Mouse (Mus musculus): ENCODE measurements around the gene Nr1d1. TPM values are rescaled to one million over a fixed set of nuclear protein-coding genes. Genes with fewer than 3 reads are reported as not detected.
A peak's percentile ranks its signal among the peaks of the same experiment; 100 is the strongest.

Nr1d1 gene
- total and polyA plus RNA-seq, 3 experiments = 0.17 to 1.4 (median 0.25) TPM

DNA sequence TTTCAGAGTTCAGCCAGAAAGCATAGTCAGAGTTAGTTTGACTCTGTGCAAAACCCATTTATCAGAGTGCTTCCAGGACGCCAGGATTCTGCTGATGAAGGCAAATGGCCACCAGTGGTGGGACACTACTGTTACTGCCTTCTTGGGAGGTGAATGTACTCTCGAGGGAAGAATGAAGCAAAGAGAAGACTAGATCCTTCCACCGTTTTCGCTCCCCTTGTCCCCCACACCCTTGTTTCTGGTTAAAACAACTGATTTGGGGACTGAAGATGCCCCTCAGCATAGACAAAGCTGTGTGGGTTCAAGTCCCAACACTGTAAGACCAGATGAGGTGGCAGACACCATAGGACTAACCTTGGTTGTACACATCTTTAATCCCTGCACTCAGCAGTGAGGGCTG is 9.0 kb upstream of the Nr1d1 start:
- Histone ChIP-seq H3K4me2 (ENCODE audit: insufficient read depth, low read depth, poor library complexity, severe bottlenecking) (no peak overlapping the region), H3K27ac (ENCODE audit: insufficient read depth, low read depth) (no peak overlapping the region), H3K4me3 (replicated peaks in 1 of 3; ENCODE audit: low read depth in 2 of 3, low read length in 2 of 3, poor library complexity in 1 of 3) (no peak overlapping the region), H3K79me2 (replicated peaks; ENCODE audit: control insufficient read depth, extremely low read depth, insufficient read depth, poor library complexity, severe bottlenecking) (no peaks in the 10 kb centered on the region), H3K4me1 (ENCODE audit: control insufficient read depth in 1 of 2, insufficient read depth in 2 of 2) (peaks cover 17 to 48% of the 10 kb centered on the region in 2 experiments), H3K36me3 (replicated peaks in 1 of 2; ENCODE audit: control insufficient read depth in 1 of 2, insufficient read depth in 1 of 2, low read length in 1 of 2) (no peaks in the 10 kb centered on the region), H3K9me3 (replicated peaks; ENCODE audit: low read length) (no peaks in the 10 kb centered on the region), H3K27me3 (replicated peaks) (peaks cover 25% of the 10 kb centered on the region), H3K9ac (ENCODE audit: insufficient read depth, low read depth) (no peak overlapping the region)
- dilution Hi-C loops (cut with MboI; ENCODE audit: extremely low pct_ligation_motif_present, extremely low pct_unique_long_range_greater_than_20kb, low sequenced_read_pairs) (no loop called here), in situ Hi-C loops (cut with MboI; ENCODE audit: low pct_ligation_motif_present, low pct_unique_long_range_greater_than_20kb, low sequenced_read_pairs) (loop anchor here (5.0 to 10.0 kb wide), 2 partner anchors 37 to 59 kb away; partner anchors contain the start of gene Med24)
- no peak for DNase-seq (ENCODE audit: extremely low read depth)
- no peak for TF ChIP-seq RCOR1 (conservative IDR thresholded peaks at IDR 0.05; ENCODE audit: low read depth, low read length)
- no peak for TF ChIP-seq MEF2A (IDR thresholded peaks at IDR 0.05; ENCODE audit: borderline replicate concordance, low read depth, low read length)
- TF ChIP-seq CHD2 (IDR thresholded peaks at IDR 0.05; ENCODE audit: low read length) = no peak
- no peak for TF ChIP-seq JUND (conservative IDR thresholded peaks at IDR 0.05; ENCODE audit: low read depth, low read length)
- TF ChIP-seq JUN (IDR thresholded peaks at IDR 0.05; ENCODE audit: insufficient read depth, low read depth, low read length) = no peak
- no peak for TF ChIP-seq ELF1 (IDR thresholded peaks at IDR 0.05; ENCODE audit: low read depth, low read length)
- no peak for TF ChIP-seq RAD21 (IDR thresholded peaks at IDR 0.05; ENCODE audit: low read depth, low read length)
- no peak for TF ChIP-seq CHD1 (IDR thresholded peaks at IDR 0.05; ENCODE audit: low read depth, low read length)
- TF ChIP-seq IRF4 (IDR thresholded peaks at IDR 0.05; ENCODE audit: low read depth, low read length) = no peak
- no peak for TF ChIP-seq MAFK (IDR thresholded peaks at IDR 0.05; ENCODE audit: insufficient replicate concordance, low read length)
- TF ChIP-seq ETS1 (conservative IDR thresholded peaks at IDR 0.05; ENCODE audit: low read depth, low read length) = no peak
- TF ChIP-seq SMC3 (IDR thresholded peaks at IDR 0.05; ENCODE audit: low read depth, low read length) = no peak
- no peak for TF ChIP-seq TCF12 (IDR thresholded peaks at IDR 0.05; ENCODE audit: low read depth, low read length)
- no peak for TF ChIP-seq MYC (IDR thresholded peaks at IDR 0.05; ENCODE audit: low read depth, low read length)
- TF ChIP-seq E2F4 (IDR thresholded peaks at IDR 0.05; ENCODE audit: insufficient replicate concordance, low read depth, low read length) = no peak
- TF ChIP-seq ZC3H11A (IDR thresholded peaks at IDR 0.05; ENCODE audit: low read depth, low read length) = no peak

DNA sequence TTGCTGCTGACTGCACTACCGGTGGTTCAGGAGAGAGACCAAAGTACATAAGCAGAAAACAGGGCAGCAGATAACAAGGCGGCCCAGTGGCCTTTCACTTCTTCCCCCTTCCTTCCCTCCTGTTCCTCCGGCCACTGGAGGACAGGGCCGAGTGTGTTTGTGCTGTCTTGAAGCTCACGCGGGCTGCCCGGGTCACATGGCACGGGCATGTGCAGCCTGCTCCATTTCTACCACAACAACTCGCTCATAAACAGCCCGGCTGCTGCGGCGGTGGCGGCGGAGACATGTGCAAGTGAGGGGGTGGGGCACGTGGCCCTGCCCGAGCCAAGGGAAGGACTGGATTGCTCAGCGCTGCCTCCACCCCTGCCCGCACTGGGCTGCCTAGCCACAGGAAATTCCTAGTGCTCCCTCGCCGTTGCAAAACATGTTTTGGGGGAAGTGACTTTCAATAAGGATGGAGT is 8.1 kb upstream of the Nr1d1 start:
- dilution Hi-C loops (cut with MboI; ENCODE audit: extremely low pct_ligation_motif_present, extremely low pct_unique_long_range_greater_than_20kb, low sequenced_read_pairs) = no loop called here
- 0 out of 2 replicates have a peak, but pooled peaks have one; percentile 21 for TF ChIP-seq MEF2A (IDR thresholded peaks at IDR 0.05; ENCODE audit: borderline replicate concordance, low read depth, low read length)
- TF ChIP-seq POLR2A (IDR thresholded peaks at IDR 0.05; ENCODE audit: low read depth, low read length) = peak; percentile 43; the same call in 1 of the 2 replicates
- peak; percentile 87 for TF ChIP-seq MYC (IDR thresholded peaks at IDR 0.05; ENCODE audit: low read depth, low read length)
- TF ChIP-seq JUN (IDR thresholded peaks at IDR 0.05; ENCODE audit: insufficient read depth, low read depth, low read length) = no peak
- TF ChIP-seq BHLHE40 (IDR thresholded peaks at IDR 0.05; ENCODE audit: low read depth, low read length) = peak; percentile 94
- TF ChIP-seq UBTF (IDR thresholded peaks at IDR 0.05; ENCODE audit: low read depth, low read length) = peak; percentile 54; the same call in 1 of the 2 replicates
- 0 out of 2 replicates have a peak, but pooled peaks have one; percentile 27 for TF ChIP-seq EP300 (IDR thresholded peaks at IDR 0.05; ENCODE audit: low read length)
- TF ChIP-seq GABPA (IDR thresholded peaks at IDR 0.05; ENCODE audit: insufficient replicate concordance, low read depth, low read length) = no peak
- 0 out of 2 replicates have a peak, but pooled peaks have one; percentile 26 for TF ChIP-seq KAT2A (IDR thresholded peaks at IDR 0.05; ENCODE audit: insufficient replicate concordance, low read length)
- TF ChIP-seq CTCF (conservative IDR thresholded peaks at IDR 0.05 in 1 of 2, IDR thresholded peaks at IDR 0.05 in 1 of 2; ENCODE audit: low read depth in 2 of 2, low read length in 2 of 2) = no peak
- peak; percentile 33; the same call in 1 of the 2 replicates for TF ChIP-seq TCF12 (IDR thresholded peaks at IDR 0.05; ENCODE audit: low read depth, low read length)
- TF ChIP-seq ZNF384 (IDR thresholded peaks at IDR 0.05; ENCODE audit: low read depth, low read length) = no peak
- peak; percentile 62 for TF ChIP-seq RCOR1 (conservative IDR thresholded peaks at IDR 0.05; ENCODE audit: low read depth, low read length)
- 0 out of 2 replicates have a peak, but pooled peaks have one; percentile 30 for TF ChIP-seq MAFK (IDR thresholded peaks at IDR 0.05; ENCODE audit: insufficient replicate concordance, low read length)
- peak; percentile 65 for TF ChIP-seq CHD2 (IDR thresholded peaks at IDR 0.05; ENCODE audit: low read length)
- no peak for TF ChIP-seq SMC3 (IDR thresholded peaks at IDR 0.05; ENCODE audit: low read depth, low read length)
- no peak for TF ChIP-seq E2F4 (IDR thresholded peaks at IDR 0.05; ENCODE audit: insufficient replicate concordance, low read depth, low read length)
- TF ChIP-seq IRF4 (IDR thresholded peaks at IDR 0.05; ENCODE audit: low read depth, low read length) = peak; percentile 55
- TF ChIP-seq TBP (conservative IDR thresholded peaks at IDR 0.05; ENCODE audit: low read depth, low read length) = no peak
- TF ChIP-seq SIN3A (IDR thresholded peaks at IDR 0.05; ENCODE audit: low read length) = peak; percentile 70; the same call in 1 of the 2 replicates
- 0 out of 2 replicates have a peak, but pooled peaks have one; percentile 22 for TF ChIP-seq ETS1 (conservative IDR thresholded peaks at IDR 0.05; ENCODE audit: low read depth, low read length)
- TF ChIP-seq ZMIZ1 (IDR thresholded peaks at IDR 0.05; ENCODE audit: low read depth, low read length) = peak; percentile 46; the same call in 1 of the 2 replicates
- TF ChIP-seq MXI1 (IDR thresholded peaks at IDR 0.05; ENCODE audit: low read depth, low read length) = peak; percentile 96
- TF ChIP-seq MAX (IDR thresholded peaks at IDR 0.05; ENCODE audit: low read length) = peak; percentile 95

More for the DNA sequence above, 8.1 kb upstream of the Nr1d1 start:
- Histone ChIP-seq H3K27ac (ENCODE audit: insufficient read depth, low read depth) (no peak overlapping the region), H3K9me3 (replicated peaks; ENCODE audit: low read length) (no peaks in the 10 kb centered on the region), H3K9ac (ENCODE audit: insufficient read depth, low read depth) (peak overlapping the region; percentile 7; the same call in 1 of the 2 replicates), H3K4me3 (replicated peaks in 1 of 3; ENCODE audit: low read depth in 2 of 3, low read length in 2 of 3, poor library complexity in 1 of 3) (peak overlapping the region in 1 of 3 experiments; percentile 41), H3K4me2 (ENCODE audit: insufficient read depth, low read depth, poor library complexity, severe bottlenecking) (peak overlapping the region; percentile 81), H3K36me3 (replicated peaks in 1 of 2; ENCODE audit: control insufficient read depth in 1 of 2, insufficient read depth in 1 of 2, low read length in 1 of 2) (no peaks in the 10 kb centered on the region), H3K79me2 (replicated peaks; ENCODE audit: control insufficient read depth, extremely low read depth, insufficient read depth, poor library complexity, severe bottlenecking) (no peaks in the 10 kb centered on the region), H3K4me1 (ENCODE audit: control insufficient read depth in 1 of 2, insufficient read depth in 2 of 2) (peaks cover 20 to 47% of the 10 kb centered on the region in 2 experiments), H3K27me3 (replicated peaks) (peaks cover 25% of the 10 kb centered on the region)
- in situ Hi-C loops (cut with MboI; ENCODE audit: low pct_ligation_motif_present, low pct_unique_long_range_greater_than_20kb, low sequenced_read_pairs) = loop anchor here (5.0 to 10.0 kb wide), 2 partner anchors 36 to 58 kb away; partner anchors contain the start of gene Med24
- no peak for DNase-seq (ENCODE audit: extremely low read depth)
